Mouse (Mus musculus) ES-Bruce4 (cell line): ENCODE data around the gene Ubr4.

Source experiments
- CTCF ChIP-seq: IDR thresholded peaks from one replicate; pipeline ENCODE4 v1.8.1; 2011; ENCODE audit warnings: low read depth, low read length
- POLR2A ChIP-seq: IDR thresholded peaks from one replicate; pipeline ENCODE4 v1.8.1; 2011; ENCODE audit warnings: low read length; ENCODE audit not compliant: insufficient read depth

DNA sequence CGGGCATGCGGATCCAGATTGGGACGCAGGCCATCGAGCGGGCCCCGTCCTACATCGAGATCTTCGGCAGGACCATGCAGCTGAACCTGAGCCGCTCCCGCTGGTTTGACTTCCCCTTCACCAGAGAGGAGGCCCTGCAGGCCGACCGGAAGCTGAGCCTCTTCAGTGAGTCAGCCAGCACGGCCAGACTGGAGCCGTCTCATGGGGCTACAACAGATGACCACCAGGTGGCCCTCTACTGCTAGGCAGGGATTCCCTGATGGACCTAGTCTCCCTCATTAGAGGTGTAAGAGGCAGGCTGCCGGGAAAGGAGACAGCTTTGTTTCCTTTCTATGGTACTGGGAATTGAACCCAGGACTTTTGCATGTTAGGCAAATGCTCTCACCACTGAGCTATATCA lies 77.8 kb downstream of the Ubr4 start:
- TF ChIP-seq CTCF (peak; percentile 79), POLR2A (no peak)
